Mouse (Mus musculus): ENCODE results near the gene Cdc6. TPM values are rescaled to one million over a fixed set of nuclear protein-coding genes. Genes with fewer than 3 reads are reported as not detected.

The Cdc6 gene
- polyA plus RNA-seq, 1 experiment from 2014 or later: 23.0 TPM

DNA sequence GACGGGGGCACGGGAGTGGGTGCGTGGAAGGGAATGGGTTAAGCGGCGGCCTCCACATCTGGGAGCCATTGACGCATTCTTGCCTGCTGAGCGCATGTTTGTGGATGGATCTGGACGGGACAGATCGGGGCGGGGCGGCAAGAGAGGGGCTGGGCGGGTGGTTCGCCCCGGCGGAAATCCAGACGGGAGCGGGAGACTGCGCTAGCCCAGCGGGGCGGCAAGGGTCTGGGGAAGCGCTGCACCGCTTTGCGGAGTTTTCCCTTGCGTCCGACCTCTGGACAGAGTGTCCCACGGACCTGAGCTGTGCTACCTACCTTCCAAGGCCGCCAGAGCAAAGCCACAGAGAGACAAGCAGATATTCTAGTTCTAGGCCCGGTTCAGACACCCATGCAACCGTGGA is 28.6 kb downstream of the Cdc6 start:
- H3K36me3 ChIP-seq (ENCODE audit: poor library complexity, severe bottlenecking): no peaks in the 10 kb centered on the region
- 2% methylated on average over 29 of the region's 29 CpGs for WGBS
- no peak for ATAC-seq
- H3K4me1 ChIP-seq: peaks cover 74% of the 10 kb centered on the region
- peak overlapping the region; percentile 51 for H3K9ac ChIP-seq
- H3K4me2 ChIP-seq: peak overlapping the region; percentile 90
- peak overlapping the region; percentile 20; the same call in 1 of the 2 replicates for H3K4me3 ChIP-seq
- no peak overlapping the region for H3K27ac ChIP-seq
- peaks cover 19% of the 10 kb centered on the region for H3K27me3 ChIP-seq
- no peaks in the 10 kb centered on the region for H3K9me3 ChIP-seq (replicated peaks)

DNA sequence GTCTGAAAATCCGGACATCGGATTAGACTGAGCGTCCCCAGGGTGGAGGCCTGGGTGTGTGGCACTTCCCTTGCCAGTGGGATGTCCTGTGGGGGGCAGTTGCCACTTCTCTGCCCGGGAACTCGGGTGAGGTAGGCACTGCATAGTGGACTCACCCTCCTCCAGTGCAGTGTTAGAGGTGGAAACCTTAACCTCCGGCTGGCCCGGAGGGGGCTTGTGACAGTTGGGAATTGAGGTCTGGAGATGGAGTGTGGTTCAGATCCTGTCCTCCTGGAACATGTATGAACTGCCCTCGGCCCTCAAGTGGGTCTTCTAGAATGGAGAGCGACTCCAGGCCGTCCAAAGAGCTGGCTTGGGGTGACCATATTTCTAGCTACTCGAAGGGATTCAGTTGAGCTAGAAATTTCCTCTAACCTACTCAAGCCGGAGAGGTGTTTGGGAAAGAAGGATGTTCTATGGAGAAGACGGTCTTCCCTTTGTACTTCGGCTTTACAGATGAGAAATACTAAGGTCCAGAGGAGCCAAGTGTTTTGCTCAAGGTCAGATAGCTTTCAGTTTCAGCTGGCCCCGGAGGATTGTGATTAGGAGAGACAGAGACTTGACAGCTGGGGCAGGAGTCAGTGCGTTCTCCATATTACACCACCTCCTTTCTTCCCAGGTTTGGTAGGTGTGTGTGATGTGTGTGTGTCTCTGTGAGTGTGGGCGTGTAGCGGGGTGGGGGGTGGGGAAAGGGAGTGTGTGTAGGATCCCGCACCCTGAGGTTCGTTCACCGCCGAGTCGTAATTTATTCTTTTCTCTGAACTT is 29.2 kb downstream of the Cdc6 start:
- WGBS: 3% methylated on average over 23 of the region's 23 CpGs
- no peaks in the 10 kb centered on the region for H3K9me3 ChIP-seq (replicated peaks)
- peak; percentile 34 for ATAC-seq
- peak overlapping the region; percentile 66 for H3K9ac ChIP-seq
- peak overlapping the region; percentile 90 for H3K4me2 ChIP-seq
- no peaks in the 10 kb centered on the region for H3K36me3 ChIP-seq (ENCODE audit: poor library complexity, severe bottlenecking)
- peaks cover 74% of the 10 kb centered on the region for H3K4me1 ChIP-seq
- H3K4me3 ChIP-seq: peak overlapping the region; percentile 52
- H3K27me3 ChIP-seq: peaks cover 19% of the 10 kb centered on the region
- H3K27ac ChIP-seq: no peak overlapping the region

DNA sequence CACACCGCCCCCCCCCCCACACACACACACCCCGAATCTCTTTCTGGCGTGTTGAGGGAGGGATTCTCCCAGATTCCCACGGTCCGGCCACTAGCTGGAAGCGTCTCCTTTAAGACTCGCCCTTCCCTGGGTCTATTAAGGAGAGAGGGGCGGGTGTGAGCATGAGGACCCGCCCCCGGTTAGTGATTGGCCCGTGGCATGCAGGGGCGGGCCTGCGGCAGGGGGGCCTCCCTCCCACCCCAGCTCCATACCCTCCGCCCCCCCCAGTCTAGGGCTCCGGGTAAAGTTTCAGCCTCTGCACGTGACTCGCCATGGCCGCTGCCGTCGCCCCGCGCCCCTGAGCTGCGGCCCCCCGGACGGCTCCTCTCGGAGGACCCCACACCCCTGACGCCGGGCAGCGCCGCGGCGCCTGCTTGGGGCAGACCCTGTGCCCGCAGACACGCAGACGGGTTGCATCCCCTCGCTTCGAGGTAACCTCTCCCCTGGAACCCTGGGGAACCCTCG is 29.9 kb downstream of the Cdc6 start:
- peak; percentile 90 for ATAC-seq
- H3K9me3 ChIP-seq (replicated peaks): no peaks in the 10 kb centered on the region
- H3K9ac ChIP-seq: peak overlapping the region; percentile 66
- 0 out of 2 replicates have a peak overlapping the region, but pooled peaks have one; percentile 21 for H3K27ac ChIP-seq
- H3K27me3 ChIP-seq: peaks cover 19% of the 10 kb centered on the region
- no peaks in the 10 kb centered on the region for H3K36me3 ChIP-seq (ENCODE audit: poor library complexity, severe bottlenecking)
- WGBS: under 1% methylated on average over 36 of the region's 38 CpGs
- peak overlapping the region; percentile 90 for H3K4me2 ChIP-seq
- peak overlapping the region; percentile 52 for H3K4me3 ChIP-seq
- H3K4me1 ChIP-seq: peaks cover 74% of the 10 kb centered on the region

DNA sequence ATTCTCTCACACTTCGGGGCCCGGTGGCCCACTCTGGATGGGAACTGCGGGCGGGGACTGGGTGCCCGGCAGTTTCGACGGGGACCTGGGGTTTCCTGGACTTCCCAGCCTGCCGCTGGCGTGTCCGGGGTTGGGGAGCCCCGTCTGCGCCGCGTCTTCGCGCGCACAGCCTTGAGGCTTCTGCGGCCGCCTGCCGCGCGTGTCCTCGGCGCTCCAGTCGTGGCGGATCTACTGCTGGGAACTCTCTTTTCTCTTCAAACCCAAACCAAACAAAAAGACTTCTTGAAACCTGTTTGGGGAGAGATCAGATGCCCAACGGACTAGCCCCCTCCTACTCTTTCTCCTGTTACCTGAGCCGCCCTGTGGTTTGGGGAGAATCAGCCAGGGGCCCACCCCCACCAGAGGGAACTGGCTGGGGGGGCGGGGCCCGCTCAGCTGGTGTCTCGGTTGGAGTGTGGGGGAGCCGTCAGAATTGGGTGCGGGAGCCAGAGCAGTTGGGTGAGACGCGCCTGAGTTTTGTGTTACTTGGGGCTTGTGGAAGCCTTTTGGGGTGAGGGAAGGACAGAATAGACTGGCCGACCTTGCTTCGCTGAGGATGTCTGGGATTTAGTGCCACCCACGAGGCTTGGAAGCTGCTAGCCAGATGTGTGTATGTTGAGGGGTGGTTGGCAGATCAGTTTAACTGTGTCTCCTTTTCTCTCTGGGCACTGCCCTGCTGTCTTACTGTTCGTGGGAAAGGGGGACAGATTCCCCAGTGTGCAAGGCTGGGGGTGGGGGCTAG is 30.5 kb downstream of the Cdc6 start:
- Histone ChIP-seq H3K9me3 (replicated peaks) (no peaks in the 10 kb centered on the region), H3K9ac (peak overlapping the region; percentile 66), H3K4me1 (peaks cover 74% of the 10 kb centered on the region), H3K4me3 (peak overlapping the region; percentile 52), H3K4me2 (peak overlapping the region; percentile 90), H3K27ac (peak overlapping the region; percentile 21; the same call in 1 of the 2 replicates), H3K36me3 (ENCODE audit: poor library complexity, severe bottlenecking) (no peaks in the 10 kb centered on the region), H3K27me3 (peaks cover 19% of the 10 kb centered on the region)
- no peak for ATAC-seq
- WGBS: under 1% methylated on average over 39 of the region's 39 CpGs

DNA sequence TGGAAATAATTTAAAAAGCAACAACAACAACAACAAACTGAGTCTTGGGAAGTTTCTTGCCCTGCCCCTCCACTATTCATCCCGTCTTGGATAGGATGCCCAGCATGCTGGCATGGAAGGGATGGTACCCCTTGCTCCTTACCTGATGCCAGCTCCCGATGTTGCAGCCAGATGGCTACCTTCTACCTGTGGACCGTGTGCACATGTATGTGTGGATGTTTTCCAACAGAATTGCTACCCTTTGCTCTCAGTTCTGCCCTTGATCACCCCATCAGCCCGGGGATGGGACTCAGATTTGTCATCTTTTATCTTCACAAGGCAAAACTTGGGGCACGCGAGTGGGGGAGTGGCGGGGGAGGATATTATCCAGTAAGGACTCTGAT is 31.1 kb downstream of the Cdc6 start:
- H3K27me3 ChIP-seq: peaks cover 19% of the 10 kb centered on the region
- peak overlapping the region; percentile 90 for H3K4me2 ChIP-seq
- H3K4me3 ChIP-seq: peak overlapping the region; percentile 52; the same call in 1 of the 2 replicates
- H3K27ac ChIP-seq: no peak overlapping the region
- H3K36me3 ChIP-seq (ENCODE audit: poor library complexity, severe bottlenecking): no peaks in the 10 kb centered on the region
- no peaks in the 10 kb centered on the region for H3K9me3 ChIP-seq (replicated peaks)
- no peak overlapping the region for H3K9ac ChIP-seq
- peaks cover 77% of the 10 kb centered on the region for H3K4me1 ChIP-seq
- ATAC-seq: no peak
- WGBS: 52% methylated on average over 7 of the region's 7 CpGs

DNA sequence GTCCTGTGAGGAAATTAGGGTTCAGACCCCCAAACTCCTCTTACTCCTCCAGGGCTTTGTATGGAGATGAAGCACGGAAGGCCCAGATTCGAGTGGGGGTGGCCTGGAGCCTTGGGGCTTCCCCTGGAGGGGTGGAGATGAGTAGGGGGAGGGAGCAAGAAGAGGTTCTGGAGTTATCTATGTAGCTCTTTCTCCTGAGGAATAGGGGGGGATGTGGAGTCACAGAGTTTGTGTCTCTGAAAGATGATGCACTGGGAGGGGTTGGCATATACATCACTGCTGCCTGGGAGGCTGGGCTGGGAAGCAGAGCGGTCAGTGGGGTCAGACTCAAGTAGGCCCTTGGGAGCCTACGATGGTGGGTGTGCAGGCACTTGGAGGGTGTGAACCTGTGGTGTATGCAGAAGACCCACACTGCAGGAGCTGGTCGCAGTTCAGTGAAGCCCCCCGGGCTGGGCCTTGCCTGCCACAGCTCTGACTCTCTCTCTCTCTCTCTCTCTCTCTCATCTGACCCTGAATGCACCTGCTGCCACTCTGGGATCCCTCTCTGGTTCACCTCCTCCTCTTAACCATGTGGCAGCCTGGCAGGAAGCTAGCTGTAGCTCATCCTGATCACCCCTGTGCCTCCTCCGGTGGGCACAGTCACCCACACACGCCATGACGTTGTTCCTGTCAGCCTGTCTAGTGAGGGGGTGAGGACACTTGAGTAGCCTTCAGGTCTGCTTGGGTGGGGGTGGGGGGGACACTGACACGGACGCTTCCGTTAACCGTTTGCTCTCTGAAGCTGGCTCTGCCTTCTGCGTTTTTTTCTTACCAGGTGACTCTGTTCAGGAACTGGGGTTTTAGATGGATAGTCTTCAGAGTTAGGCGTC is 31.7 kb downstream of the Cdc6 start:
- H3K36me3 ChIP-seq (ENCODE audit: poor library complexity, severe bottlenecking): no peaks in the 10 kb centered on the region
- H3K9me3 ChIP-seq (replicated peaks): no peaks in the 10 kb centered on the region
- peak overlapping the region; percentile 69; the same call in 1 of the 2 replicates for H3K9ac ChIP-seq
- peaks cover 19% of the 10 kb centered on the region for H3K27me3 ChIP-seq
- H3K4me2 ChIP-seq: peak overlapping the region; percentile 90; the same call in 1 of the 2 replicates
- peaks cover 83% of the 10 kb centered on the region for H3K4me1 ChIP-seq
- ATAC-seq: no peak
- WGBS: 62% methylated on average over 15 of the region's 15 CpGs
- no peak overlapping the region for H3K27ac ChIP-seq
- H3K4me3 ChIP-seq: no peak overlapping the region

DNA sequence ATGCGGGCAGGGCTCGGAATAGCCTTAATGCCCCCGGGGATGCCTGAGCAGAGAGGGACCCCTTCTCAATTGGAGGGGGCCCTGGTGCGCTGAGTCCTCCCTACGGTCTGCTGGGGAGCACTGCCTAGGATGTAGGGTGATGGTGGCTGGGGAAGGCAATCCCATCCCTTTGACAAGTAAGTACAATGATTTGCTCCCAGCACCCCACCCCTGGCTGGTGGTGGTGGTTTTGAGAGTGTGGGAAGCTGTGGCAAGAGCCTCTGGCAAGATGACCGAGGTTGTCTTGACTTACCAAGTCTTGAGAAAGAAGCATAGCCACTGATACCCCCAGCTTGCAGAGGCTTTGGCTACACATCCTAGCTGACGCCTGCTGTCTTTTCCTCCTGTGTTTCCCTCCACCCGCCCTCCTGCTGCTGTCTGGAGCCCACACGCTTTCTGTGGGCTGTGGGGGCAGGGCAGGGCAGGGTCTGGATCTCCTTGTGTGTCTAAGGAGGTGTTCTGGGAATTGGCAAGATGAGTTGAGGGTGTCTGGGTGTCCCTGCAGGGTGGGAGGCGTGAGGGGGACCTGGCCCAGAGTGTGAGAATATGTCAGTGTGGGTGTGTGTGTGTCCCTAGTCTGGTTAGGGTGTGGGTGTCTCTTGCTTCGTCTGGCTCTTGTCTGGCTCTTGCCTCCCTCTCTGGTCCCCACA is 32.5 kb downstream of the Cdc6 start:
- Histone ChIP-seq H3K4me1 (peaks cover 91% of the 10 kb centered on the region), H3K4me3 (no peak overlapping the region), H3K9ac (peak overlapping the region; percentile 69), H3K27me3 (peaks cover 13% of the 10 kb centered on the region), H3K9me3 (replicated peaks) (no peaks in the 10 kb centered on the region), H3K4me2 (peak overlapping the region; percentile 85), H3K27ac (peak overlapping the region; percentile 89; the same call in 1 of the 2 replicates), H3K36me3 (ENCODE audit: poor library complexity, severe bottlenecking) (no peaks in the 10 kb centered on the region)
- 51% methylated on average over 11 of the region's 11 CpGs for WGBS
- no peak for ATAC-seq

DNA sequence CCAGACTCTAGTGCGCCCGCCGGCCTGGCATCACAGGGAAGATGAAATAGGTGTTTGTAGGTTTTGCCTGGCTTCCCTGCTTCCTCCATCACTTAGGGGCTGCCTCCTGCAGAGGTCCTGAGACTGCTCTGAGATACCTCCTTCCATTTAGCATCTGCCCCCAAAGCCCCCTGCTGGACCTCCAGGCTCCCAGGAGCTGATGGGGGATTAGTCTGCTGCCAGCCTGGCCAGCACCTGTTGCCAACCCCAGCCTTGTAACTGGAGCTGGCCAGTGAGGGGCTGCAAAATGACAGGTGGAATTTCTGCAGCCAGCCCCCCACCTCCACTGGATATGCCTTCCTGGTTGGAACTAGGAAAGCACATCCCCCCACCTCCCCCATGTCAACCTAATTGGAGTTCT is 33.2 kb downstream of the Cdc6 start:
- Histone ChIP-seq H3K4me1 (peaks cover 97% of the 10 kb centered on the region), H3K9ac (peak overlapping the region; percentile 69), H3K9me3 (replicated peaks) (no peaks in the 10 kb centered on the region), H3K27ac (peak overlapping the region; percentile 89), H3K4me3 (peak overlapping the region; percentile 48), H3K4me2 (peak overlapping the region; percentile 85), H3K27me3 (peaks cover 8% of the 10 kb centered on the region), H3K36me3 (ENCODE audit: poor library complexity, severe bottlenecking) (no peaks in the 10 kb centered on the region)
- ATAC-seq: no peak
- 11% methylated on average over 3 of the region's 3 CpGs for WGBS

DNA sequence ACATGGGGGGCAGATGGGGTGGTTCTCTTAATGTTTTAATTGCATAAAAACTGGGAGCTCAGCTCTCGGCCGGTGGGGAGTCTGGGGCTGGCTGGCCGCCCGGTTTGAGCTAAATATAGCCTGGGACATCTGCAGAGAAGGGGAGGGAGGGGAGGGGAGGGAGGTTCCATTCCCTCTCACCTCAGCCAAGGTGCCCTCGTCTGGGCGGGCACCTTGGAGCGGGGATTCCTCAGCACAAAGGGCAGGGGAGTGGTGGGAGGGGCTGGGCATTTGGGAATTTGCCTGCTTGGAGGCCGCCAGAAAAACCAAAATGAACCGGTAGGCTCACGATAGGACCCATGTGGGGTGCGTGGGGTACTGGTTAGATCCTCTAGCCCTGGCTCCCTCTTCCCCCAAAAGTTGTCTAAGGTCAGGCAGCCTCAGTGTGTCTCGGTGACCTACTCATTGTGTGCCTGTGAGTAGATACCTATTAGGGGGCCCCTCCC is 33.8 kb downstream of the Cdc6 start:
- whole genome bisulfite sequencing: under 1% methylated on average over 12 of the region's 12 CpGs
- H3K4me1 ChIP-seq: peaks cover 91% of the 10 kb centered on the region
- H3K4me2 ChIP-seq: peak overlapping the region; percentile 85
- no peaks in the 10 kb centered on the region for H3K9me3 ChIP-seq (replicated peaks)
- ATAC-seq: 0 out of 2 replicates have a peak, but pooled peaks have one; percentile 3
- peaks cover 3% of the 10 kb centered on the region for H3K27me3 ChIP-seq
- peak overlapping the region; percentile 89 for H3K27ac ChIP-seq
- H3K36me3 ChIP-seq (ENCODE audit: poor library complexity, severe bottlenecking): no peaks in the 10 kb centered on the region
- peak overlapping the region; percentile 69 for H3K9ac ChIP-seq
- H3K4me3 ChIP-seq: peak overlapping the region; percentile 48

DNA sequence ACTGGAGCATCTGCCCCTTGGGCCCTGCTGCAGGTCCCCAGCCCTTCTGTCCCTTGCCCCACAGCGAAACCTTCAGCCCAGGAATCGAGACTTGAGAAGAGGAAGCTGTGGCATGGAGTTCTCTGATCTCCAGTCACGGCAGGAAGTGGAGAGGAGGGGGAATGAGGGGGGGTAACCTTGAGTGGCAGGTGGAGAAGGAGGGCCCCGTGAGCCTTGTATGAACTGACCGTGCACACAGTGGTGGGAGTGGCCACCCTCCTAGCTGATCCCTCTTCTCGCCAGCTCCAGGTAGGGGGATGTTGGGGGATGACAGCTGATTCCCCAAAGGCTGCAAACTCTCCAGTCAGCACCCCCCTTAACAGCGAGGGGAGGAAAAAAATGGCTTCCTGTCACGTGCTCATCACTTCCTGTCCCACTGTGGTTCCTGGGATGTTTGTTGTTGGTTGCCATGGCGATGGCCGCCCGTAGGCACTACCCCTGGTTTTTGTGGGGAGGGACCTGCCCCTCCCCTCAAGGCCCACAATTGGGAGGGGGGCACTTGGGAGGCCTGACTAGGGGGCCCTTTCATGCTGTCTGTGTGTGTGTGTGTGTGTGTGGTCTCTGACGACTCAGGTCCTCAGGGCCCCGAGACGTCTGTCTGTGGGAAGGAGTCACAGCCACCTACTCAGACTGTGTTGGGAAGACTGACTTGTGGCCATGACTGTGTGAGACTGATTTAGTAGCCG is 34.4 kb downstream of the Cdc6 start:
- Histone ChIP-seq H3K4me2 (peak overlapping the region; percentile 85), H3K27me3 (no peaks in the 10 kb centered on the region), H3K36me3 (ENCODE audit: poor library complexity, severe bottlenecking) (no peaks in the 10 kb centered on the region), H3K4me1 (peaks cover 85% of the 10 kb centered on the region), H3K27ac (peak overlapping the region; percentile 89), H3K4me3 (peak overlapping the region; percentile 48), H3K9ac (peak overlapping the region; percentile 69), H3K9me3 (replicated peaks) (no peaks in the 10 kb centered on the region)
- peak; percentile 52 for ATAC-seq
- 1% methylated on average over 15 of the region's 15 CpGs for WGBS

All from forebrain, embryonic 13.5 days (tissue).